Mouse (Mus musculus) midbrain, embryonic 14.5 days (tissue): ENCODE measurements around the gene Siae. TPM values are rescaled to one million over a fixed set of nuclear protein-coding genes. Genes with fewer than 3 reads are reported as not detected.

Source experiments
- ATAC-seq: fragments of 200-750 bp; cut with Nextera tagmentation; 2 replicates; pipeline ENCODE4 v1.8.0; 2017; ENCODE audit warnings: moderate number of reproducible peaks, moderate library complexity; ENCODE audit not compliant: low FRiP score, low TSS enrichment
- DNase-seq: peaks from one replicate; pipeline ENCODE4 v3.0.0-alpha.2; 2015
- H3K27ac ChIP-seq: fragments of 300-500 bp; sonication (generic); replicated peaks from 2 replicates; pipeline ENCODE4 v1.5.1; 2014; ENCODE audit warnings: mild to moderate bottlenecking, low read depth, low read length, moderate library complexity
- H3K27me3 ChIP-seq: fragments of 300-500 bp; sonication (generic); 2 replicates; pipeline ENCODE4 v1.6.1; 2014; ENCODE audit warnings: low read length, control low read depth, mixed read lengths; ENCODE audit not compliant: control insufficient read depth, insufficient read depth
- H3K36me3 ChIP-seq: fragments of 300-500 bp; sonication (generic); 2 replicates; pipeline ENCODE4 v1.6.1; 2014; ENCODE audit warnings: low read length, control low read depth; ENCODE audit not compliant: control insufficient read depth, insufficient read depth
- H3K4me1 ChIP-seq: fragments of 300-500 bp; sonication (generic); 2 replicates; pipeline ENCODE4 v1.6.1; 2014; ENCODE audit warnings: mild to moderate bottlenecking, antibody characterized with exemption, low read length, control low read depth; ENCODE audit not compliant: control insufficient read depth, insufficient read depth
- H3K4me2 ChIP-seq: fragments of 300-500 bp; sonication (generic); 2 replicates; pipeline ENCODE4 v1.6.1; 2014; ENCODE audit warnings: mild to moderate bottlenecking, low read length, moderate library complexity
- H3K4me3 ChIP-seq: fragments of 300-500 bp; sonication (generic); replicated peaks from 2 replicates; pipeline ENCODE4 v1.5.1; 2014; ENCODE audit warnings: low read depth, low read length
- H3K9ac ChIP-seq: fragments of 300-500 bp; sonication (generic); replicated peaks from 2 replicates; pipeline ENCODE4 v1.6.1; 2014; ENCODE audit warnings: mild to moderate bottlenecking, low read length, moderate library complexity
- H3K9me3 ChIP-seq: fragments of 300-500 bp; sonication (generic); 2 replicates; pipeline ENCODE4 v1.6.1; 2016; ENCODE audit warnings: low read length, control low read depth, mixed read lengths; ENCODE audit not compliant: control insufficient read depth
- WGBS: fragments of 180-500 bp; shearing (Covaris S2); extraction: QIAGEN DNeasy Blood & Tissue Kit; methylation state at CpG from one replicate; pipeline ENCODE4 v1.1.7; 2014; 5-methylcytosine and 5-hydroxymethylcytosine counted together
- polyA plus RNA-seq: library from polyadenylated mRNA; unstranded; fragments of >200 nt; fragmentation: Nextera tagmentation; extraction: Ambion mirVana; gene quantifications from 2 replicates; pipeline ENCODE4 v1.2.1, GENCODE M21; 2014

The Siae gene
- polyA plus RNA-seq, 1 experiment from 2014 or later = 12.3 TPM

- WGBS = 8% methylated on average over 27 of the region's 27 CpGs
- no peak overlapping the region for H3K4me2 ChIP-seq
- no peak overlapping the region for H3K9ac ChIP-seq
- H3K4me1 ChIP-seq = peaks cover 13% of the 10 kb centered on the region
- no peaks in the 10 kb centered on the region for H3K36me3 ChIP-seq
- H3K27ac ChIP-seq = no peak overlapping the region
- H3K27me3 ChIP-seq = peaks cover 50% of the 10 kb centered on the region
- ATAC-seq (no peak), DNase-seq (no peak)
- no peak overlapping the region for H3K4me3 ChIP-seq
- no peaks in the 10 kb centered on the region for H3K9me3 ChIP-seq
Observed at GRCm38 (mm10) chr9:37545847-37546452, 9.5 kb upstream of the Siae start.

- peaks cover 59% of the 10 kb centered on the region for H3K27me3 ChIP-seq
- H3K27ac ChIP-seq = no peak overlapping the region
- H3K9me3 ChIP-seq = no peaks in the 10 kb centered on the region
- H3K4me3 ChIP-seq = no peak overlapping the region
- no peak overlapping the region for H3K4me2 ChIP-seq
- ATAC-seq (no peak), DNase-seq (no peak)
- WGBS = 79% methylated on average over 1 of the region's 1 CpGs
- H3K4me1 ChIP-seq = peaks cover 16% of the 10 kb centered on the region
- no peak overlapping the region for H3K9ac ChIP-seq
- H3K36me3 ChIP-seq = no peaks in the 10 kb centered on the region
Observed at GRCm38 (mm10) chr9:37546889-37547288, 8.6 kb upstream of the Siae start.

GRCm38 (mm10) chr9:37550435-37550834 lies 5.1 kb upstream of the Siae start:
- H3K27ac ChIP-seq = no peak overlapping the region
- no peak overlapping the region for H3K9ac ChIP-seq
- no peak for ATAC-seq
- H3K4me2 ChIP-seq = no peak overlapping the region
- no peaks in the 10 kb centered on the region for H3K36me3 ChIP-seq
- no peak overlapping the region for H3K4me3 ChIP-seq
- no peaks in the 10 kb centered on the region for H3K9me3 ChIP-seq
- WGBS = 74% methylated on average over 1 of the region's 1 CpGs
- peaks cover 8% of the 10 kb centered on the region; the same call in 1 of the 2 replicates for H3K4me1 ChIP-seq
- H3K27me3 ChIP-seq = peaks cover 62% of the 10 kb centered on the region
- no peak for DNase-seq

- DNase-seq = no peak
- Histone ChIP-seq H3K9ac (peak overlapping the region; percentile 37; the same call in 1 of the 2 replicates), H3K27me3 (peaks cover 47% of the 10 kb centered on the region), H3K4me1 (peaks cover 8% of the 10 kb centered on the region; the same call in 1 of the 2 replicates), H3K27ac (no peak overlapping the region), H3K9me3 (no peaks in the 10 kb centered on the region), H3K4me2 (peak overlapping the region; percentile 87), H3K4me3 (peak overlapping the region; percentile 40), H3K36me3 (no peaks in the 10 kb centered on the region)
- WGBS = 3% methylated on average over 23 of the region's 23 CpGs
- ATAC-seq = no peak
Observed at GRCm38 (mm10) chr9:37551751-37552531, 3.6 kb upstream of the Siae start.

GRCm38 (mm10) chr9:37552536-37553293 lies 2.8 kb upstream of the Siae start, which contains the start of gene Nrgn:
Nrgn (minus strand) TSS chr9:37552904.
- WGBS = 4% methylated on average over 31 of the region's 31 CpGs
- ATAC-seq (peak; percentile 85), DNase-seq (peak; percentile 87)
- H3K4me1 ChIP-seq = peaks cover 8% of the 10 kb centered on the region; the same call in 1 of the 2 replicates
- H3K4me3 ChIP-seq = peak within 1 kb of the TSS; percentile 40
- peak within 1 kb of the TSS; percentile 87 for H3K4me2 ChIP-seq
- H3K27me3 ChIP-seq = peaks cover 42% of the 10 kb centered on the region
- H3K9me3 ChIP-seq = no peaks in the 10 kb centered on the region
- no peak within 1 kb of the TSS for H3K27ac ChIP-seq
- peak within 1 kb of the TSS; percentile 37; the same call in 1 of the 2 replicates for H3K9ac ChIP-seq
- no peaks in the 10 kb centered on the region for H3K36me3 ChIP-seq

- H3K4me2 ChIP-seq = no peak overlapping the region
- DNase-seq (no peak), ATAC-seq (no peak)
- no peak overlapping the region for H3K9ac ChIP-seq
- no peaks in the 10 kb centered on the region for H3K36me3 ChIP-seq
- WGBS = 89% methylated on average over 1 of the region's 1 CpGs
- H3K27me3 ChIP-seq = peaks cover 38% of the 10 kb centered on the region
- H3K27ac ChIP-seq = no peak overlapping the region
- no peak overlapping the region for H3K4me3 ChIP-seq
- H3K9me3 ChIP-seq = no peaks in the 10 kb centered on the region
- peaks cover 8% of the 10 kb centered on the region; the same call in 1 of the 2 replicates for H3K4me1 ChIP-seq
Observed at GRCm38 (mm10) chr9:37554279-37554678, 1.2 kb upstream of the Siae start.

GRCm38 (mm10) chr9:37556366-37556765 lies 868 bp downstream of the Siae start:
- Histone ChIP-seq H3K4me3 (no peak overlapping the region), H3K27ac (no peak overlapping the region), H3K9ac (no peak overlapping the region), H3K27me3 (peaks cover 19% of the 10 kb centered on the region), H3K36me3 (no peaks in the 10 kb centered on the region), H3K4me2 (no peak overlapping the region), H3K9me3 (no peaks in the 10 kb centered on the region), H3K4me1 (peaks cover 8% of the 10 kb centered on the region; the same call in 1 of the 2 replicates)
- no peak for DNase-seq
- 74% methylated on average over 3 of the region's 3 CpGs for WGBS
- no peak for ATAC-seq

- H3K4me1 ChIP-seq = no peaks in the 10 kb centered on the region
- WGBS = 85% methylated on average over 2 of the region's 2 CpGs
- no peaks in the 10 kb centered on the region for H3K36me3 ChIP-seq
- no peak overlapping the region for H3K27ac ChIP-seq
- DNase-seq = no peak
- no peaks in the 10 kb centered on the region for H3K9me3 ChIP-seq
- ATAC-seq = no peak
- no peak overlapping the region for H3K4me2 ChIP-seq
- no peaks in the 10 kb centered on the region for H3K27me3 ChIP-seq
- H3K4me3 ChIP-seq = no peak overlapping the region
- no peak overlapping the region for H3K9ac ChIP-seq
Observed at GRCm38 (mm10) chr9:37560617-37561016, 5.1 kb downstream of the Siae start.
